Mouse (Mus musculus) ZHBTc4 (cell line): ENCODE measurements at regions not wholly inside any gene's neighbourhood (a gene's known extent, or its start where the extent isn't known, plus 50 kb on each side); places are given as distances from the start of the nearest gene placed in this dataset.

ENCODE experiments used
- DNase-seq: peaks from one replicate; pipeline ENCODE4 v3.0.0-alpha.2; 2011; ENCODE audit warnings: low read depth, low spot score

- DNase-seq: no peak
These were observed 61.6 kb upstream of the 4932438H23Rik start for GRCm38 (mm10) chr16:91156506-91156905.

- peak; percentile 37 for DNase-seq
These were observed 64.6 kb upstream of the Olig2 start for GRCm38 (mm10) chr16:91160679-91161078.

GRCm38 (mm10) chr16:91161616-91162015 lies 63.6 kb upstream of the Olig2 start:
- no peak for DNase-seq

- no peak for DNase-seq
These were observed 62.9 kb upstream of the Olig2 start for GRCm38 (mm10) chr16:91162381-91162780.

GRCm38 (mm10) chr16:91165906-91166305 lies 59.4 kb upstream of the Olig2 start:
- no peak for DNase-seq

GRCm38 (mm10) chr16:91166866-91167265 lies 58.4 kb upstream of the Olig2 start:
- peak; percentile 71 for DNase-seq

GRCm38 (mm10) chr16:91168398-91168797 lies 56.9 kb upstream of the Olig2 start:
- no peak for DNase-seq

GRCm38 (mm10) chr16:91169829-91170228 lies 55.4 kb upstream of the Olig2 start:
- DNase-seq: peak; percentile 15

- no peak for DNase-seq
These were observed 53.3 kb upstream of the Olig2 start for GRCm38 (mm10) chr16:91171911-91172440.

GRCm38 (mm10) chr16:91172510-91172909 lies 52.7 kb upstream of the Olig2 start:
- DNase-seq: no peak

- DNase-seq: no peak
These were observed 52.0 kb upstream of the Olig2 start for GRCm38 (mm10) chr16:91173241-91173640.

- DNase-seq: no peak
These were observed 51.4 kb upstream of the Olig2 start for GRCm38 (mm10) chr16:91173870-91174278.

- DNase-seq: no peak
These were observed 50.9 kb upstream of the Olig2 start for GRCm38 (mm10) chr16:91174401-91174800.
